Mouse (Mus musculus) Muller cell, postnatal 12 days (primary cell): ENCODE measurements around the gene Atp2b2.
A peak's percentile ranks its signal among the peaks of the same experiment; 100 is the strongest.

Experiments used
- DNase-seq: peaks from one replicate; pipeline ENCODE4 v3.0.0-alpha.2; 2015; ENCODE audit errors: inconsistent ontology term

Gene Atp2b2

DNA sequence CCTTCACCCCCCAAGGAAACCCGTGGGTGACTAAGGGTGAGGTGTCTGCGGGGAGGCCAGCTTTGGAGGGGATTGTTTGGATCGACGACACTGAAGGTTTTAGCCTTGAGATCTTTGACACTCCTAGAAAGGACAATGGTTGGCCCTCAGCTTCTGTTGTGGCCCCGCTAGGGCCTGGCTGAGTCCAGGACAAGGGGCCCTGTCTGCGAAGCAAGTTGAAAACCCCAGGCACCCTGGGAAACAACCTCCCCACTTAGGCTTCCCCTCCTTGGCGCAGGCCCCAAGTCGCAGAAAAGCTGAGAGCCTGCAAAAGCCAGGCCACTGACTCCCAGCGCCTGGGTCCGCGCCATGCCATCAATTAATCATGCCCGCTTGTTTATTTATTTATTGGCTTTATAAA is at the start of gene Atp2b2:
Atp2b2 (minus strand) TSS at position 282 of the 400 bp plus-strand sequence.
- peak; percentile 4 for DNase-seq

GRCm38 (mm10) chr6:114089626-114090025 is 47.2 kb upstream of the Atp2b2 start:
- DNase-seq: peak; percentile 38

DNA sequence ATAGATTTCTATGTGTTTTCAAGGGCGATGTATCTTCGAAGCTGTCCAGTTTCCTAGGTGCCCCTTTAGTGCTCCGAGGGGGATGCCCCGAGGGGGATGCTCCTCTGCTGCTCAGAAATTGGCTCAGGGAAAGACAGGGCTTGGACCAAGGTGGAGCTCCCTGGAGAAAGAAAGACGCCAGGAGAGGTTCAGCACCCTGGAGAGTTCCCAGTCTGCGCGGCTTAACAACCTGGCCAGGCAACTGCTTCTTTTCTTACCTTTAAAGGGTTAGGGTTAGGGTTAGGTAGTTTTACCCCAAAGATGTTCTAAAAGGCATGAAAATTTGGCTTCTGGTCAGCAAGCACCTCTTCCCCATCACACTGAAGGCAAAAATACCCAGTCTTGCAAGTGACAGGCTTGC is 44.7 kb upstream of the Atp2b2 start:
- peak; percentile 52 for DNase-seq

- DNase-seq: no peak
These were observed 36.1 kb upstream of the Atp2b2 start for GRCm38 (mm10) chr6:114078556-114078955.

- peak; percentile 51 for DNase-seq
These were observed 34.1 kb upstream of the Atp2b2 start for GRCm38 (mm10) chr6:114076560-114076959.

DNA sequence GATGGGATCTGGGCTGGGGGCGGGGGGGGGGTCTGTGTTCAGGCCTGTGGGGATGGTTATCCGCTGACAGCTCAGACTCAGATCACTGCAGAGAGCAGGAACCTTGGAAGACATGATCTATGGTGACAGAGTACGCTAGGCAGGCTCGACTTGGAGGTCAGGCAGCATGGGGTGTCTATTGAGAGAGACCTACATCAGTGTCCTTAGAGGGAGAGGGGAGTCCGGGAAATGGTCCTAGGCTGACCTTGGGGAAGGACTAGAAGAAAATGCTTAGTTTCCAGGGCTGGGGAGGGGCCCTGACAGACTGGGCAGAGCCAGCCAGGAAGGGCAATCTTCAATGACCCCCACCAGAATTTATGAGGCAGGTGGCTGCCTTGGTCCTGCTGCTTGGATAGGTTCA is 33.6 kb upstream of the Atp2b2 start:
- DNase-seq: no peak

DNA sequence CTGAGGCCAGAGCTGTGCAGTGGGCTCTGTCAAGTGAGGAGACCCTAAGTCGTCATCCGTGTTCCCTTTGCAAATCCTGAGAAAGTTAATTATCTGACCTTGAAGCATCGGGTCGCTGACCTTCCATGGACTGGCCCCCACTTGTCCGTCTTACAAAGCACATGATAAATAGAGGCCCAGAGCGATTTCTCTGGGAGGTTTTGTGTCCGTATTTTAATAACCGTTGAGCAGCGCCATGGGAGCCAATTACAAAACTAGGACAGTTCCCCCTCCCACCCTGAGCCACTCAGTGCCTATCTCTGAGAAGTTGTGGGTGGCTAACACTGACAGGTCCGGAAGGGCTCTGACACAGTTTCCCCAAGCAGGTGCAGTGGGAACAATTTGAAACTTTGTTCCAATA is 32.5 kb upstream of the Atp2b2 start:
- no peak for DNase-seq

GRCm38 (mm10) chr6:114074256-114074655 is 31.8 kb upstream of the Atp2b2 start:
- DNase-seq: no peak

GRCm38 (mm10) chr6:114071564-114071963 is 29.2 kb upstream of the Atp2b2 start:
- DNase-seq: peak; percentile 31

- DNase-seq: no peak
These were observed 20.7 kb upstream of the Atp2b2 start for GRCm38 (mm10) chr6:114063100-114063499.

- no peak for DNase-seq
These were observed 20.3 kb upstream of the Atp2b2 start for GRCm38 (mm10) chr6:114062688-114063087.

DNA sequence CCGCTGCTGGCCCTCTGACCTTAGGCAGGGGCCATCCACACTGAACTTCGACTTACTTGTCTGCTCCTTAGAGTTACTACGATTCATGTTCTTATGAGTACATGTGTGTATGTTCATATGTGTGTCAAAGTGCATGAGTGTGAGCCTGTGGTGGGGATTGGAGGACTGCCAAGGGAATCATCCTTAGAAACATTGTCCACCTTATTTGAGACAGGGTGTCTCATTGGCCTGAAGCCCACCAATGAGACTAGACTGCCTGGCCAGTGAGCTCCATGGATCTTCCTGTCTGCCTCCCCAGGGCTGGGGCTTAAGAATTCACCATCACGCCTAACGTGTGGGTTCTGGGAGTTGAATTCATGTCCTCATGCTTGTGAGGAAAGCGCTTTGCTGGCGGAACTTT is 16.8 kb upstream of the Atp2b2 start:
- DNase-seq: no peak

DNA sequence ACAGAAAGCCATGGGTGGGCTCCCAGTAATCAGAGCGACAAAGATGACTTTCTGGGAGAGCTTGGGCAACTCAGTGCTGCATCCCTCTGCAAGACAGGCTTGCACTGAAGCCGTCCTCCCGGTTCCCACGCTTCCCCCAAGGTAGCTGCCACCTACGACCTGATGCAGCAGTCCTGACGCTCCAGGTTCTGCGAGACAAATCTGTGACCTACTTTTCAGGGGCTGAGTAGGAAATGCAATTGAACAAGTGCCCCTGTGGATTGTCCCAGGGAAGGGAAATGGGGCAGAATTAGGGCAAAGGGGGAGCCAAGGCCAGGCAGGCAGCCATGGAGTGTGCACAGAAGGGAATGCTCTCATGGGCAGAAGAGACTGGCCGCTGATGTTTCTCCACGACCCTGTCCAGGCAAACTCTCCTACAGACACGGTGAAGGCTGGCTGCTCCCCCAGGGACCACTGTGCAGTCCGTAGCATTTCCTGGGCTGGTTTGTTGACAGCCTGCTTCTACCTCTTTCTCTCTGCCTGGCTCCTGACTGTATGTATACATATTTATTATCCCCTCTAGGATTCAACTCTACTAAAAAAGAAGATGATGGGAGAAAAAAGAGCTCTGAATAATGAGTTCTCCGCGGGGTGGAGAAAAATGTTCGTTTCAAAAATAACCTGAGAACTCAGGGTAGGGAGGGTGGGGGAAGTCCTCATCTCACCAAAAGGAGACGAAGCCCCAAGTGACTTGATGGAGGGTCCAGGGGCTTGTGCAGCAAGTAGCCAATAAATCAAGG is 15.8 kb upstream of the Atp2b2 start:
- peak; percentile 40 for DNase-seq

- DNase-seq: no peak
These were observed 12.9 kb upstream of the Atp2b2 start for GRCm38 (mm10) chr6:114055311-114055710.

DNA sequence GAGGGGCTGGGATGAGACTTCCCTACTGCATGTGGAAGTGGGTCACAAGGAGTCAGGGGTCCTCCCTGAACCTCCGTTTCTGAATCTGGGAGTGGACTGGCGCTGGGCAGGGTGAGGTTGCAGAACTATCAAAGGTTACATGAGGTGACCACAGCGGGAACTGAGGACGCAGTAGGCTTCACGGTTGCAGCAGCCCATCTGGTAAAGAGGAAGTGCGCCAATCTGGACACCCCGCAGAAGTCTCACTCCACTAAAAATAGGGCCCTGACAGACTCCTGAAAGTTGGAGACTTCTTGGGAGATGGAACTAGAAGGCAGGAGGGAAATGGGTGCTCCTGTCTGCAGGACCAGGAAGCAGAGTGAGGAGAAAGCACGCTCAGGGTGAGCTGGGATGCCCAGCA is 2.5 kb upstream of the Atp2b2 start:
- DNase-seq: no peak

- no peak for DNase-seq
These were observed 423 bp upstream of the Atp2b2 start for GRCm38 (mm10) chr6:114042836-114043235.

DNA sequence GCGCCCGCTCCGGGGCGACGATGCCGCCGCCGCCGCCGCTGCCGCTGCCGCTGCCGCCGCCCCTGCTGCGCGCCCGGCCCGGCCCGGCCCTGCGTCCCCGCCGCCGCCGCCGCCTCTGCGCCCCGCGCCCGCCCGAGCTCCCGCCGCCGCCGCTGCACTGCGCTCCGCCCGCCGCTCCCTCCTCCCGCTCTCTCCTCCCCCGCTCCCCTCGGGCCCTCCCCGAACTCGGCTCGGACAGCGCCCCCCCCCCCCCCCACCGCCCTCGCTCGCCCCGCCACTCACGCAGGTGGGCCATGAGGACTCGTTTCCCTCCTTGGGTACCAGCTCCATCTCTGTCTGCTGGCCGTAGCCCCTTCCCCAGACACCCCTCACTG is 515 bp downstream of the Atp2b2 start:
- peak; percentile 5 for DNase-seq

DNA sequence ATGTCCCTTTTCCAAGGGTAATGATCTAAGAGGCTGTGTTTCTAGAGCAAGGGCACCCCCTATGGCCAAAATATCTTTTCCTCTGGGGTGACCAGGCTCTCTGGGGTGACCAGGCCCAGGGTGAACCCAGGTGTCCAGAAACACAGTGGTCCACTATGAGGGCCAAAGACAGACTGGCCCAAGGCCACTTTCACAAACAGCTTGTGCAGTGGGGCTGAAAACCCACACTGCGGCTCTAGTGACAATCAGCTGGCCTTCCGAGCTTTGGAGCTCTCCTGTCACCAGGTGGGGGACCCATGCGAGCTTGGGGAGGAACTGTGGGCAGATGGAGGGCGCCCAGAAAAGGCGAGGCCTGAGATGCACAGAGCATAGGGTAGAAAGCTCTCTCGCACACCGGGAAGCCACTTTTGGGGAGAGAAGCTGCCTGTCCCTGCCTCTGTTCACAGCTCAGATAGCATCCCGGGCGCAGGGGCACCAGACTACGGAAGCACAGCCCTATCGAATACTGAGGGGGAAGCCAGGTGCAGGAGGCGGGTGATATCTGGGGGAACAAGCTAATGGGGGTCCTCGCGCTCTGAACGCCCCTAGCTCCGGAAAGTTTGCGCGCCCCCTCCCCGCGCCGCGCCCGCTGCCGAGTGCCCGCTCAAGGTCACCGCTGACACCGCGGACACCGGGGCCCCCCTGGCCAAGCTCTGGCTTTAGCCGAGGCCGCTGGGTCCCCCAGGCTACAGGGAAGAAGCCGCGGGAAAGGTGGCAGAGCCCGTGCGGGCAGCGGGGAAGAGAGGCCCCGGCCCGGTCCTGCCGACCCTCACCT is 1.1 kb downstream of the Atp2b2 start:
- DNase-seq: peak; percentile 32

- no peak for DNase-seq
These were observed 6.7 kb downstream of the Atp2b2 start for GRCm38 (mm10) chr6:114035704-114036103.

DNA sequence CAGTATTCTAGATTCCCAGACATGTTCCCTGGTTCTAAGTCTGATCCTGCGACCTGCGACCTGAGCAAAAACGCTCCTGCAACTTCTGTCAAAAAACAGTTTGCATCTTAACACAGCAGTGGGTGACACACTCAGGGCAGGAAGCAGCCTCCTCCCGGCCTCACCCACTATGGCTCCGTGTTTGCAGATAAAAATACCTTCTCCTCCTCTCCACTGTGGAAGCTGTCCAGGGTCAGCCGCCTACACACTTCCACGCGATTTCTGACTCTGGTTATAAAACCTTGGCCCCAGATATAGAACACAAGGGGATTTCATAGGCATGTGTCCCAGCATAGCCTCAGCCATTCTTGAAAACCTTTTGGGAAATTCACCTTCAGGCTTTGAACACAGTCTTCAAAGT is 9.6 kb downstream of the Atp2b2 start:
- DNase-seq: no peak

DNA sequence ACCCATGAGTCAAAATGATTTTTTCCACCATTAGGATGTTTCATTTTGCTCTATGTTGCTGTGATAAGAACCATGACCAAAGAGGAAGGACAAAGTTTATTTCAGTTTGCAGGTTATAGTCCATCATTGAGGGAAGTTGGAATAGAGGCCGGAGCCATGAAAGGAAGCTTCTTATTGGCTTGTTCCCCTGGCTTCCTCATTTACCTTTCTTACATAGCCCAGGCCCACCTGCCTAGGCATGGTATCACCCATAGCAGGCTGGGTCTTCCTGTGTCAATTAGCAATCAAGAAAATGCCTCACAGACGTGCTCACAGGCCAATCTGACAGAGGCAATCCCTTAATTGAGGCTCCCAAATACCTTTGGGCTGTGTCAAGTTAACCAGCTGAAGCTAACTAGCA is 18.6 kb downstream of the Atp2b2 start:
- DNase-seq: no peak

DNA sequence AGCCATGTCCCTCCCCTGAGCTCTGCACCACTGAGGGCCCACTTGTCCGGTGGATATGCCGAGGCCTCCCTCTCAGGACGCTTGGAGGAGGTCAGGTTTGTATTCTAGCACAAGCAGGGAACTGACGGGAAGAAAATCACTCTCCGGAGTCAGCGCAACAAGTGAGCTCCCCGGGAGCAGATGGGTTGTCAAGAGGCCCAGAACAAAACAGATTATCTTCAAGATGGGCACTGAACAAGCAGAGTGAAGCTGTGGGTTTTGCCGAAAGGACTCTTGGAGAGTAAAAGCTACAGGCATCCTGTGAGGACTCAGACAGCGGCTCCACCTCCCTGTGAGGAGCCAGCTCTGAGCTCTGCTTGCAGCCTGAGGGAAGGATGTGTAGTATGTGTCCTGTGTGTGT is 20.3 kb downstream of the Atp2b2 start:
- no peak for DNase-seq

- peak; percentile 5 for DNase-seq
These were observed 28.6 kb downstream of the Atp2b2 start for GRCm38 (mm10) chr6:114013801-114014200.
